Mouse (Mus musculus): ENCODE data around the gene Pigv.
"Not testable (repeated sequence)": the region's sequence is repeated elsewhere in the genome, so short reads cannot be mapped to it uniquely, and the experiment has no call there.

Gene Pigv

DNA sequence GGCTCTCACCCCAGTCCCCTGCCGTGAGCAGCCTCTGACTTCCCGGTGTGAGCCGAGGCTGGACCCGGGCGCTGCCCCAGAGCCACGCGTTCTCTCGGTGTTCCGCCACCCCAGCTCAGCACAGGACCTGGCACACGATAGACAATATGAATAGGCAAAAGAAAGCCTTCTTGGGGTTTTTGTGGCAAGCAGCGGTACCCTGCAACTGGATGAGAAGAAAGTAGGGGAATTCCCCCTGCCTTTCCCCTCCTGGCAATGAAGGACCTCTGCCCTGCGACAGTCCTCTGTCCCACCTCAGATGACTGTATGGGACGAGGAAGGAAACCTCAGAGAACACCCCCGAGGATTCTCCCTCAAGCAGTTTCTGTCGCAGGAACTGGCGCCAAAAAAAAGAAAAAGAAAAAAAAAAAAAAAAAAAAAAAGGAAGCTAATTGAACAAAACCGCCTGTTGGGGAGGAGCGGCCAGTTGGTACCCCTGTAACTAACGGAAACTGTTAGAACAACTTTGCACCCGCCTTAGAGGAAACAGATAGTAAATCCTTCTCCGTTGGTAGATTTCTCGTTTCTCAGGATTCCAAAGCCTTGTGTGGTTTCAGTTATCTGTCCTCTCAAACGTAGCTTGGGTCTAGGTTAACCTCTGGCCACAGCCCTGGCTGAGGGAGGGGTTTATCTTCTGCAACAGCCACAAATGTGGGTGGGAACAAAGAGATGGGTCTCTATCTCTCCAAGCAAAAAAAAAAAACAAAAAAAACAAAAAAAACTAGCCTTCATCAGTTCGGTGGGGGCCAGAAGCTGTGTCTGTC lies 599 bp upstream of the Pigv start:
- peak; percentile 86 for DNase-seq (ENCODE audit: low read depth)

DNA sequence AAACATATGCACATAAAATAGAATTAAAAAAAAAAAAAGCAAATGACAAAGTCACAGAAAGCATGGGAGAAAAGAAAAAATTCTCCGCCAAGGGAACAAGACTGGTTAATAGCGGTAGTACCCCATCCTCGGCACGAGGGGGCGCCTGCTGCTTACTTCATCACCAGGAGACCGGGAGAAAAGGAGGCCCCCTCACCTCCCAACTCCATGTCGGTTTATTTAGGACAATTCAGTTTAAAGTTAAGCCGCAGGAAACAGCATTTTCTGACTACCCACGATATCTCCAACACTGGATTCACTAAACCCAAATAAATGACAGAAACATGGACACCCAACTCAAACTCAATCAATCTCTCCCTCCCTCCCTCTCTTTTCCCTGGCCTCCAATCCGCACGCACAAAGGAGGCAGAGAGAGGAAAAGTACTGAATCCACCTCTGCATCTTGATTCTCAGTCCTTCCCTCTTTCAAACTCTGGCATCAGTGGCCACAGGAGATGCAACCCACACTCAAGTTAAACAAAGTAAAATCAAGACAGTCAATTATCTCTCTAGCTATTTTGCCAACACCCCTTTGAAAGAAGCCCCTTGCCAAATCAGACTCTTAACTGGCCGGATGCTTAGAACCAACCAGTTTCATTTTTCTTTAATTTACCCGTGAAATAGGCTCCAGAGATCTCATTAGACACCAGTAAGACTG lies 1.1 kb downstream of the Pigv start:
- DNase-seq (ENCODE audit: low read depth), result peak; percentile 89

DNA sequence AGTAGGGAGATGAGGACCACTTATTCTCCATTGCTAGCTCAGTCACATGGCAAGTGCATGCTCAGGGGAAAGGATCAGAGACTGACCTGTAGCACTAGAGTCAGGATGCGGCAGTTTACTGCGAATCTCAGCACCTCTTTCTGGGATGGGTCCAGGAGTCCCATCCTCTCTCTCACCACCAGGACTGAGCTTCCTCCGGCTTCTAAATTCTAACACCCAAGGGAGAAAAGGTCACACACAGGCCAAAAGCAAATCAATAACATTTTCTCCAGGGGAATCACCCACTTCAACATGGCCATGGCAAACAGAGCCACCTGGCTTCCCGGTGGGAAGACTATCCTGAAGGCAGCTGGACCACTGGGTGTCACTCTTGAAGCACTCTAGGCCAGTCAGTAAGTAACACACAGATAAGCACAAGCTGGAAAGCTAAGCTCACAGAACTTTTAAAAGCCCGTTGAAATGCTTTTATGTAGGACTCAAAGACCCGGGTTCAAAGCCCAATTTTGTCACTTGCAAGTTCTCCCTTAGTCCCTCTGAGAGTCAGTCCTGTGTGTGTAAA lies 2.7 kb downstream of the Pigv start:
- no peak for DNase-seq (ENCODE audit: low read depth)

DNA sequence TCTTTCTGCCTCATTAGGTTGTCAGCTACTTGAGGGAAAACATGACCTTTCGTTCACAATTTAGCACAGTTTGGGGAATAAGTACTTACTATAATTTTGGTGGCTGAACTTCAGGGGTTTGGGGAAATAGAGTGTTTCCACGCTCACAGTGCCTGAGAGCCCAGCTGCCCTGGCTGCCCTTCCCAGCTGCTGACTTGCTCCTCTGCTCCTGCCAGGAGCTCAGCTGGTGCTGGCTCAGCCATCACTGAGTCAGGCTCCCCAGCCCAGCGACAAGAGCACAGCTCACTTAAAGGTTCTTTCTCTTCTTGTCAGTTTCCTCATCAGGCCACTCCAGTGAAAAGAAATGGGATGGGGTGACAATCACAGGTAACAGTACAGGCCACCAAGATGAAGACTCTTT lies 3.9 kb downstream of the Pigv start:
- no peak for DNase-seq (ENCODE audit: low read depth)

DNA sequence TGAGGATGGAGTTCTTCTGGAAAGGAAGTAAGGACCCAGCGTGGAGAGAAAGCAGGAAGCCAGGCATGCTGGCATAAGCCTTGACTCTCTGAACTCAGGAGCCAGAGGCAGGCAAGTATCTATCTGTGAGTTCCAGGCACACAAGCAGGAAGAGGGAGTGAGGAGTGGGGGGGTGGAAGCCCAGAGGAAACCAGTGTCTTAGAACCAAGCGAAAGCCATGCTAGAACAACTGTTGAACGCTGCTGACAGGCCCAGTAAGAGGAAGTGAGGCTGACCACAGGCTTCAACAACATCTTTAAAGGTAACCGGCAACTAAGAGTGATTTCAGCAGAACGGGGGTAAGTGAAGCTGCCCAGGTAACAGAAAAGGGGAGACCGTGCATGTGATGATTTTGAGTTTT lies 6.2 kb downstream of the Pigv start:
- DNase-seq (ENCODE audit: low read depth), result peak; percentile 80

DNA sequence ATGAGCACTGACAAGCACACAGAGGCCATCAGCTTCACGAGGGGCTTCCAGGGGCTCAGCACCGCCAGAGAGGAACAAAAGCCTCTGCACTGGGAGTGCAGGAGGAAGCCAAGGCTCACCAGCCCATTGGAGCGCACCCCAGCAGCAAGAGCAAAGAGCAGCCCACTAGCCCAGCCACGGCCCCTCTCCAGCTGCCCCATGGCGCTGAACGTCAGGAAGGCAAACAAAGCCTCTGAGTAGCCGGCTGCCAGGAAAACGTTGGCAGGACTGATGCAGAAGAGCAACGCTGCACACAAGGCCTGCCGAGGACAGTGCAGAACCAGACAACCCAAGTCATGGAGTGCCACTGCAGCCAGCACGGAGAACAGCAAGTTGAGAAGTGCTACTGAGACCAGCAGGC lies 7.3 kb downstream of the Pigv start:
- no peak for DNase-seq (ENCODE audit: low read depth)

DNA sequence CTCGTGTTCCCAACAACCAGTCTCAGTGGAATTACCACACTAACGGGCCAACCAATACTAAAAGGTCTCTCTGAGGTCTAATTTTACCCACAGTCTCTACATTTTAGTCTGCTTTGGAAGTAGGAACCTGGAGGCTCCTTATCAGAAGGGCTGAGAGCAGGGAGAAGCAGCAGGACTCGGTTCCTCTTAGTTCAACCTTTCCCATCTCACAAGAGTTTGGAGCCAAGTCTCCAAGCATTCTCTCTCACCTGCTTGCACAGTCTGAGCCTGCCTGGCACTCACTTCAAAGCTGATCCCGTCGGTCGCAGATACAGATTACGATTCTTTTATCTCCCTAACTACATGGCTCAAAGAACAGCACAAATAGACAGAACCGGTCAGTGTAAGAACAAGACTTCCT lies 9.5 kb downstream of the Pigv start:
- no peak for DNase-seq (ENCODE audit: low read depth)

DNA sequence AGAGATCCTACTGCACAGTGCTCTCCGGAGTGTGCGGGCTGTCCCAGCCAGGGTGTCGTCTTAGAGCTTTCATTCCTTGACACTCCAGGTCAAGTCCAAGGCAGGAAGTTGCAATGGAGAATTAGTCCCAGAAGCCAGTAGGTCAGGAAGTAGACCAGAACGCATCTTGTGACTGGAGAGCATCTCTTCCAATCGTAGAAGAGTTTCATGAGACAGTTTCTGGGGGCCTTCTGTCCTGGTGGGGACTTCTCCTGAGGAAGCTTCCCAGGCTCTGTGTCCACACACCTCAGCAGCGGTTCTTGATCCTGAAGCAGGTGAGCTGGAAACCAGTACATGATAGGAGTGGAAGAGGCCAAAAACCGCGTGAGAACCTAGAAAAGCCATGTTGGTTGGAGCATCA lies 10.0 kb downstream of the Pigv start:
- DNase-seq (ENCODE audit: low read depth), result no peak

DNA sequence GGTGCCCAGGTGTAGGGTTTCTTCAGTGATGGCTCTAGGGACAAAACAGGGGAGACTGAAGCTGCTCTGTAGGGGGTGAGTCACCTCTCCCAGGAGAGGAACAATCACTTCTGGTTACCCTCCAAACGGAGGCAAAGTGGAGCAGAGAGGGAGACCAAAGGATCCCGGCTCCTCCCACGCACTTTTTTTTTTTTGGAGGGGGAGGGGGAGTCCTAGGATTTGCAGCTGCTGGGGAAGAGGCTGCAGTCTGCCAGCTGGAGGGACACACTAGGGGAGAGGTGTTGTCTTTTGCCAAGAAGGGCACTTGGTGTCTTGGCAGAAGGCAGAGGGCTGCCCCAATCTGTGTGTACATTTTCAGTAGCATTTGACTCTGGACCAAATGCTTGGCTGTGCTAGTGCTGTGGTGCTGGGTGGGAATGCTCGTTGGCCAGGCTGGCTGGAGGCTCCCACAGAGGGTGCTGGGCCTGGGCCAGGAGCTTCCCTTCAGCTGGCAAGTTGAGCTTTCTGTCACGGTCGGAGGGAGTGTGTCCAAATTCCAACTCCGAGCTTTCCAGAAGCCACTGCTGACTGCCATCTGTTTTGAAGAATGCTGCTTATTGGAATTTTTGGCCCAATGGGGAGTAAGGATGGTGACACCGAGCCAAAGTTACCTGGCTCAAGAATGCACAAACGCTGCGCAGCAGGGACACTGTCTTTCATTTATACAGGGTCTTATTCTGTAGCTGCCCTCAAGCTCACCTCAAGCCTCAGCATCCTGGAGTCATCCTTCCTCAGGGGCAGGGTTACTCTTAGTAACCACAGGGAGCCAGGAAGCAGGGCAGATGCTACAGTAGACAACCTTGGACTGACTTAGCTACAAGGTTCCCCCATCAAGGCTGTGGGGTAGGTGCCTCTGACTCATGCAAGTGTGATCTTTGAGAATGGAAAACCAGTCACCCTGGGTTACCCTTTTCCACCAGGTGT lies 12.0 kb downstream of the Pigv start:
- peak; percentile 56 for DNase-seq (ENCODE audit: low read depth)

DNA sequence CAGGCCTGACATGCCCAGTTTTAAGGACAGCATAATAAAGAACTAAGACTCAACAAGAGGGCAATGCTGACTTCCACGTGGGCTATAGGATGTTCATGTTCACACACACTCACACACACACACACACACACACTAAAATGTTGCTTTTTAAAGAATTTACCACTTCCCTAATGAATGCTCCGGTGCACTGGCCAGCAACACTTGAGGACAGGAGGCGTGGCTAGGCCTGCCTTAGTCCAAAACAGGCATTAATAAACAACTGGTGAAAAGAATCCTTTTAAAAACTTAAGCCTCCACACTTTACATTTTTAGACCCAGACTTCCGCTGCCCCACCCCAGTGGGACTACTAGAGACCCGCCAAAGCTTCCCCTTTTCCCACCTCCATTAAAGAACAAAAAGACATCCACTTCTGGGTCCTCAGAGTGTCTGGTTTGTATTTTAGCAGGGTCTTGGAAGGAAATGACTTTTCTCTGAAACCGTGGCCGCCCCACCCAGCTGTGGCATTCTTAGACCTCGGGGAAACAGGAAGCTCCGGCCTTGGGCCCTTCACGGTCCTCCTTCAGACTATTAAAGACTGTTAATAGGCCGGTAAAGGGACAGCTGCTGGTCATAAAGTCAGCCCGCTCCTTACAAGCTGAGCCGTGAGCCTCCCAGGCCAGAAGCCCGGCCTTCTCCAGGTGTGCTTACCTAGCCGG lies 12.8 kb downstream of the Pigv start:
- peak; percentile 38 for DNase-seq (ENCODE audit: low read depth)

DNA sequence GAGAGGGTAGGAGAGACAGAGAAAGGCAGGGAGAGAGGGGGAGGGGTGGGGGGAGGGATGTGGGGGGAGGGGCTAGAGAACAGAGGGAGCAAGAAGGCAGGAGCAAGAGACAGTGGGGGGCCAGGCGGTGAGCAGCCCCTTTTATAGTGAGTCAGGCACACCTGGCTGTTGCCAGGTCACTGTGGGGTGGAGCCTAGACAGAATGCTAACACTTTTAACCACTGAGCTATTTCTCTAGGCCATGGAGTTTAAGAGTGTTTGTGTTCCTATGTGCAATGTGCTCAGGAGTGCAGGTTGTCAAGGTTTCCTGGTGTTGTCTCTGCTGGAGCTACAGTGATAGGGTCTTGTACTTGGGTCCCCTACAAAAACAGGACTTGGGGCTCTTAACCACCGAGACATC lies 13.7 kb downstream of the Pigv start:
- no peak for DNase-seq (ENCODE audit: low read depth)

DNA sequence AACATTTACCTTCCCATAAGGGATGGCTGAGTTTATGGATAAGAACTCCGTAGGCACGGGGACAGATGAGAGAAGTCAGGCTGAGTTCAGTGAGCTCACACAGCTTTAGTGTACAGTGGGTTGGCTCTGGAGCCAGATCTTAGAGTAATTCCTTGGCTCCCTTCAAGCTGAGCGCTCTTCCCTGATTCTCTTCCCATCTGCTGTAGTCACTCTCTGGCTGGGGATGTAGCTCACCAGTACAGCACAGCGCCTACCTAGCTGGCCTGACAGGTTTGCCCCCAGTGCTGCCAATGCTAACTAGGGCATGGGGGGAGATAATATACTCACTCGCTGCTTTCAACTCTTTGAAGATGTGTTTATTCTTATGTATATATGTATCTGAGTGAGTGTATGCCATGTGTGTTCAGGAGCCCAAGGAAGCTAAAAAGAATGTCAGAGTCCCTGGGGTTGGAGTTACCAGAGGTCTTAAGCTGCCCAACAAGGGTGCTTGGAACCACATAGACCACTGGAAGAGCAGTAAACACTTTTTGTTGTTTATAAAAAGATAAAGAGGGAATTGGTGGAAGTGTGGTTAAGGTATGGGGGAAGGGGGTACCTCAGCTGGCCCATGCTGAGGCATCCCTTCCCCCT lies 14.5 kb downstream of the Pigv start:
- no peak for DNase-seq (ENCODE audit: low read depth)

DNA sequence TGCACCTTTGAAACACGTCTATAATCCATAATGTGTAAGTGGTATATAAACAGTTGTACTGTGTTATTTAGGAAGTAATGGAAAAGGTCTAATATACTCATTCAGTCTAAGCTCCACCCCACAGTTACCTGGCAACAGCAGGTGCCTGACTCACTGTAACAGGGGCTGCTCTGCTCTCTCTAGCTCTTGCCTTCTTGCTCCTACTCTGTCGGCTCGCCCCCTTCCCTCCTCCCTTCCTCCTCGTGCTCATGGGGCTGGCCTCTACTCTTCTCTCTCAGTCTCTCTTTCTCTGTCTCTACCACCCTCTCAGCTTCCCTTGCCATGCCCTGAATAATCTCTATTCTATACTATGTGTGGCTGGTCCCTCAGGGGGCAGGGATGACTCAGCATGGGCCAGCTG lies 15.4 kb downstream of the Pigv start:
- no peak for DNase-seq (ENCODE audit: low read depth)

DNA sequence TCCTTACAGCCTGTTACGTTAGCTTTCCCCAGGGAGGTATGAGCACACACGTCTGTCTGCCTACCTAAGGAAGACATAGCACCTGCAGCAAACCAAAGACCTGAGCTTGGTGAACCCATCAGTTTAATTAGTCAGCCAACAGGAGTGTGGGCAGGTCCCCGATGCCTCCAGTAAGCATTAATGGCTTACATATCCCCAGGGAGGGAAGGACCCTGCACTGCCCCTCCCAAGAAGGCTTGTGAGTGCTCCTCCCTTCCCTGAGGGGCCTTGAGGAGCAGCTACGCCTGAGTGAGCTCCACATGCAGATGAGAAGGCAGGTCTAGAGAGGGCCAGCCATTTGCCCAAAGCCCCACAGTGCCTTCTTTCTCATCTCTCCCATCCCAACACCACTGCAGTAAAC lies 16.2 kb downstream of the Pigv start:
- DNase-seq (ENCODE audit: low read depth), result no peak

DNA sequence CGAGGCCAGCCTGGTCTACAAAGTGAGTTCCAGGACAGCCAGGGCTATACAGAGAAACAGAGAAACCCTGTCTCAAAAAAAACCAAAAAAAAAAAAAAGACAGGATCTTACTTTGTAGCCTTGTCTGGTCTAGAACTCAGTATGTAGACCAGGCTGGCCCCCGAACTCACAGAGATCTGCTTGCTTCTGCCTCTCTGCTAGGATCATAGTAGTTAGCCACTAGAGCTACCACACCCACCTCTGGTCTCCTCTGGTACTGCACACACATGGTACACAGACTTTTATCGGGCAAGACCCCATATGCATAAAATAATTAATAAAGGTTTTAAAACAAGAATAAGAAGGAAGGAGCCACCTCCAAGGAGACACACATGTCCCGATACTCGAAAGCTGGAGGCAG lies 18.4 kb downstream of the Pigv start:
- not testable (repeated sequence) for DNase-seq (ENCODE audit: low read depth)

DNA sequence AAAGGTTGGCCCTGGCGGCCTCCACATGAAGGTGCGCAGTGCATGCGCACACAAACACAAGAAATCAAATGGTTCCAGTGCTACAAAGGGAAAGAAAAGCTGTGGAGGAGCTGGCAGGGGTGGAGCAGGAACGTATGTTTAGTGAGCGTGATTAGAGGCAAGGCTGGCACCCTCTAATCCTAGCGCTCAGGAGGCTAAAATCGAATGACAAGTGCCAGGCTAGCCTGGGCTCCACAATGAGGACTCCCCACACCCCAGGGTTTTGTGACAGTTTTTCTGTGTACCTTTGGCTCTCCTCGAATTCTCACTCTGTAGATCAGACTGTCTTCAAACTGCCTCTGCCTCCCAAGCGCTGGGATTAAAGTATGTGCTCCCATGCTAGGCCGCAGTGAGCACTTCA lies 19.7 kb downstream of the Pigv start:
- DNase-seq (ENCODE audit: low read depth), result no peak

DNA sequence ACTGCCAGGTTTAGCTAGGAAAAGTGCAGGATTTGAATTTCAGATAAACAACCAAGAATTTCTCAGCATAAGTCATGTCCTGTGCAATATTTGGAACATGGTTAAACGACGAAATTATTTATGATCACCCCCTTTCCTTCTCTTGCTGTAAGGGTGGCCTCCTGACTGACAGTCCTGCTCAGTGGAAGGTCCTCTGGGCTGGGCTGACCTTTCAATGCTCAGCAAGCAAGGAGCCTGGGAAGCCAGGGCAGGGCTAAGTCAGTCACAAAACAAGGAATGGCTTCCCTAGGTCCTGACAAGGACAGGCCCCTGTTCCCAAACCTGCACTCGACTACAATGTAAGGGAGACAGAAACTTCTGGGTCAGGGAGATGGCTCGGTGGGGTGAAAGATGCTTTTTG lies 20.5 kb downstream of the Pigv start:
- no peak for DNase-seq (ENCODE audit: low read depth)

DNA sequence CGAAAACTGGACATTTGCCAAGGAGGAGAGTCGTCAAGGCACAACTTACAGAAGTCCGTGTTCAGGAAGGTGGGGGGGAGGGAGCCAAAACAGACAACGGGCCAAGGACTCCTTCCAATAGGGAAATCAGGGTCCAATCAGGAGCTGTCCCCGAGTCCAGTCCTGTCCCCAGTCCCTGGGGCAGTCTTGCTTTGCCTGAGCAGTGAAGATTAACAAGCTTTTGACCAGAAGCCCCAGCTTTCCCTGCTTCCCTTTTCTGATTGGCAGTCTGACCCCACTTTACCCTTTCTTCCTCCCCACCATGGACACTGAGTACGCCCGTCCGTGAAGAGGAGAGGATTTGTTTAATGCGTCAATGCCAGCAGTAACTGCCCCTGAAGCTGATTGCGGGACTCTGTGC lies 21.0 kb downstream of the Pigv start:
- DNase-seq (ENCODE audit: low read depth), result no peak

DNA sequence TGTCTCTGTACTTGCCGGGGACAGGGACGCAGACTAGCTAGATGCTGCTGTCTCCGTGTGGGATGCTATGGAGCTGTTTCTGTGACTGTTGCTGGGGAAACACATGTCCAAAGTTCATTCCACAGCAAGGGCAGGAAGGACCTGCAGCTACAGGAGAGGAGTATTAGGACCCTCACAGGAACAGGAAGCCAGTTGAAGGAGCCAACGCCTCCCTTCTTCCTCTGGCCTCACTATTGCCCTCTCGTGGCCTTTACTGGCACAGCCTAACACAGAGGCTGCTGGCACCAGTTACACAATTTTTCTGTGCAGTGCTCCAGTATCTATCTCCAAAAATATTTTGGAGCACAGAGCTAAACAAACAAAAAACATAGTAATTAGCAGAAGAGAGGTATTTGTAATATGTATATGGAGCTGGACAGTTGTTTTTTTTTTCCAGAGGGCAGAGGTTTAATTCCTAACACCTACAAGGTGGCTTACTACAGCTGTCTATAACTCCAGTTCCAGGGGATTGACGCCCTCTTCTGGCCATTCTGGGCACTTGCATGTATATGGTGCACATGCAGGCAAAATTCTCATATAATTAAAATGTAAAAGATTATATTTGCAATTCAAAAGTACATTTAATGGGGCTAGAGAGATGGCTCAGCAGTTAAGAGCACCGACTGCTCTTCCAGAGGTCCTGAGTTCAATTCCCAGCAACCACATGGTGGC lies 22.3 kb downstream of the Pigv start, which contains the start of gene Zdhhc18:
Zdhhc18 (minus strand) TSS at position 166 of the 711 bp plus-strand sequence.
- DNase-seq (ENCODE audit: low read depth), result peak; percentile 95

DNA sequence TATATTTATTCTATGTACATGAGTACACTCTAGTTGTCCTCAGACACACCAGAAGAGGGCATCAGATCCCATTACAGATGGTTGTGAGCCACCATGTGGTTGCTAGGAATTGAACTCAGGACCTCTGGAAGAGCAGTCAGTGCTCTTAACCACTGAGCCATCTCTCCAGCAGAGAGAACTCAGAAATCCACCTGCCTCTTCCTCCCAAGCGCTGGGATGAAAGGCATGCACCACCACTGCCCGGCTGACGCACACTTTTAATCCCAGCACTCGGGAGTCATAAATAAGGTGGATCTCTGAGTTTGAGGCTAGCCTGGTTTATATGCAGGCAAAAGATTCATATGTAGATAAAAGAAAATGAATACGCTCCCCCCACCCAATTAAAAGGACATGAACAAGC lies 23.0 kb downstream of the Pigv start:
- not testable (repeated sequence) for DNase-seq (ENCODE audit: low read depth)
